Mouse (Mus musculus): ENCODE data around the gene Rai1. TPM values are rescaled to one million over a fixed set of nuclear protein-coding genes. Genes with fewer than 3 reads are reported as not detected.

Rai1 gene
- total and polyA plus RNA-seq, 3 experiments = 26.3 to 101 (median 56.7) TPM

GRCm38 (mm10) chr11:60161146-60161874 lies 56.5 kb downstream of the Rai1 start:
- Histone ChIP-seq H3K27me3 (ENCODE audit: control insufficient read depth in 1 of 2, insufficient read depth in 2 of 2, low read length in 2 of 2) (no peaks in the 10 kb centered on the region), H3K79me2 (ENCODE audit: control insufficient read depth, insufficient read depth, low read length, poor library complexity) (peaks cover 2% of the 10 kb centered on the region; the same call in 1 of the 2 replicates), H3K9ac (ENCODE audit: control insufficient read depth, low read depth, low read length, poor library complexity, severe bottlenecking) (no peak overlapping the region), H3K4me1 (ENCODE audit: control insufficient read depth in 1 of 2, insufficient read depth in 2 of 2, low read length in 2 of 2) (no peaks in the 10 kb centered on the region), H3K36me3 (ENCODE audit: control insufficient read depth in 1 of 2, insufficient read depth in 2 of 2, low read length in 2 of 2) (peaks cover 0 to 9% of the 10 kb centered on the region in 2 experiments; a peak in 2 of 4 replicates), H3K9me3 (replicated peaks; ENCODE audit: insufficient read depth, low read length) (no peaks in the 10 kb centered on the region), H3K4me3 (ENCODE audit: control insufficient read depth in 1 of 2, insufficient read depth in 1 of 2, low read depth in 2 of 2, low read length in 2 of 2) (no peak overlapping the region), H3K27ac (ENCODE audit: control insufficient read depth, low read depth, low read length) (no peak overlapping the region)
- no peak for DNase-seq (ENCODE audit: low read depth, low spot score)
- no peak for TF ChIP-seq UBTF (IDR thresholded peaks at IDR 0.05; ENCODE audit: borderline replicate concordance, insufficient read depth, low read depth, low read length)
- TF ChIP-seq ZC3H11A (IDR thresholded peaks at IDR 0.05; ENCODE audit: low read depth, low read length) = no peak
- no peak for TF ChIP-seq CHD2 (IDR thresholded peaks at IDR 0.05; ENCODE audit: low read length)
- 0 out of 2 replicates have a peak, but pooled peaks have one; percentile 28 for TF ChIP-seq POLR2AphosphoS2 (IDR thresholded peaks at IDR 0.05; ENCODE audit: low read length)
- TF ChIP-seq CHD1 (IDR thresholded peaks at IDR 0.05; ENCODE audit: low read depth, low read length) = no peak
- no peak for TF ChIP-seq ELF1 (IDR thresholded peaks at IDR 0.05; ENCODE audit: low read depth, low read length)
- TF ChIP-seq POLR2AphosphoS5 (IDR thresholded peaks at IDR 0.05; ENCODE audit: borderline replicate concordance, low read depth, low read length) = no peak
- no peak for TF ChIP-seq GATA1 (IDR thresholded peaks at IDR 0.05; ENCODE audit: low read depth, low read length)

DNA sequence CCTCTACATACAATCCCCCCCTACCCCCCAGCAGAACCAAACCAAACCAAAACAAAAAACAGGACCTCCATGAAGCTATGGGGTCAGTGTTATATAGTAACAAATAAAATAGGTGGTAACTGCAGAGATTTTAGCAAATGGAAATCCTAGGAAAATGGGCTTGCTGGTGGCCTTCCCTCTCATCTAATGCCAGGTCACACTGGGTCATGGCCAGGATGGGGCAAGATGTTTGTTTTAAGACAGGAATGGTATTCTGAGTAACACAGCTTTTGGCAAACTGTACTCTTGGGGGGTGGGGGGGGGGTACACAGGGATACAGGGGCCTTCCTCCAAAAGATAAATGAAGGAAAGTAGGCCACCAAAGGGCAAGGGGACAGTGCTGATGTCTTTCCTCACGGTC lies 57.7 kb downstream of the Rai1 start:
- Histone ChIP-seq H3K36me3 (ENCODE audit: control insufficient read depth in 1 of 2, insufficient read depth in 2 of 2, low read length in 2 of 2) (peaks cover 0 to 8% of the 10 kb centered on the region in 2 experiments; a peak in 2 of 4 replicates), H3K4me1 (ENCODE audit: control insufficient read depth in 1 of 2, insufficient read depth in 2 of 2, low read length in 2 of 2) (no peaks in the 10 kb centered on the region), H3K27me3 (ENCODE audit: control insufficient read depth in 1 of 2, insufficient read depth in 2 of 2, low read length in 2 of 2) (no peaks in the 10 kb centered on the region), H3K4me3 (ENCODE audit: control insufficient read depth in 1 of 2, insufficient read depth in 1 of 2, low read depth in 2 of 2, low read length in 2 of 2) (no peak overlapping the region), H3K27ac (ENCODE audit: control insufficient read depth, low read depth, low read length) (no peak overlapping the region), H3K9me3 (replicated peaks; ENCODE audit: insufficient read depth, low read length) (no peaks in the 10 kb centered on the region), H3K9ac (ENCODE audit: control insufficient read depth, low read depth, low read length, poor library complexity, severe bottlenecking) (no peak overlapping the region), H3K79me2 (ENCODE audit: control insufficient read depth, insufficient read depth, low read length, poor library complexity) (peaks cover 2% of the 10 kb centered on the region; the same call in 1 of the 2 replicates)
- DNase-seq (ENCODE audit: low read depth, low spot score) = no peak
- TF ChIP-seq E2F4 (IDR thresholded peaks at IDR 0.05; ENCODE audit: borderline replicate concordance, low read depth, low read length) (no peak), POLR2AphosphoS2 (IDR thresholded peaks at IDR 0.05; ENCODE audit: low read length) (no peak)

DNA sequence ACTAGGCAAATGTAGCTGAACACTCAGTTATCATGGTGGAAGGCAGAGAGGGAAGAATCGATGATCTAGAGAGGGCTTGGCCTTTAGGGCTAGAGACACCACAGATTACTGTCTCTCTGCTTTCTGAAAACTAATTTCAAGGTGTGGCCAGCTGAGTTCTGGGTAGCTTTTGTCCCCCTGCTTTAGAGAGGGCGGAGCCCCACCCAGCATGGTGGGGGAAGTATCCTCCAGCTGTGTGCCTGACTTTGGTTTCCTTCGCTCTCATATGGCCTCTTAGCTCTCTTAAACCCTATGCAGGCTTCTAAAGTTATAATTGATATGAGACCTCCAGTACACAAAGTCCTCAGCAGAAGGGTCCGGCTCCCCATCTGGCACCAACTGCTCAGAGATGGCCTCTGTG lies 58.5 kb downstream of the Rai1 start:
- Histone ChIP-seq H3K4me1 (ENCODE audit: control insufficient read depth in 1 of 2, insufficient read depth in 2 of 2, low read length in 2 of 2) (no peaks in the 10 kb centered on the region), H3K9ac (ENCODE audit: control insufficient read depth, low read depth, low read length, poor library complexity, severe bottlenecking) (no peak overlapping the region), H3K27ac (ENCODE audit: control insufficient read depth, low read depth, low read length) (no peak overlapping the region), H3K9me3 (replicated peaks; ENCODE audit: insufficient read depth, low read length) (no peaks in the 10 kb centered on the region), H3K79me2 (ENCODE audit: control insufficient read depth, insufficient read depth, low read length, poor library complexity) (peaks cover 2% of the 10 kb centered on the region; the same call in 1 of the 2 replicates), H3K4me3 (ENCODE audit: control insufficient read depth in 1 of 2, insufficient read depth in 1 of 2, low read depth in 2 of 2, low read length in 2 of 2) (no peak overlapping the region), H3K27me3 (ENCODE audit: control insufficient read depth in 1 of 2, insufficient read depth in 2 of 2, low read length in 2 of 2) (no peaks in the 10 kb centered on the region), H3K36me3 (ENCODE audit: control insufficient read depth in 1 of 2, insufficient read depth in 2 of 2, low read length in 2 of 2) (peaks cover 0 to 7% of the 10 kb centered on the region in 2 experiments; a peak in 2 of 4 replicates)
- DNase-seq (ENCODE audit: low read depth, low spot score) = no peak
- TF ChIP-seq MYB (IDR thresholded peaks at IDR 0.05; ENCODE audit: low read depth, low read length) = no peak
- no peak for TF ChIP-seq HCFC1 (IDR thresholded peaks at IDR 0.05; ENCODE audit: low read depth, low read length)
- no peak for TF ChIP-seq POLR2A (IDR thresholded peaks at IDR 0.05; ENCODE audit: control insufficient read depth in 1 of 2, insufficient read depth in 1 of 2, low read depth in 1 of 2, low read length in 2 of 2, poor library complexity in 1 of 2)
- TF ChIP-seq USF2 (IDR thresholded peaks at IDR 0.05; ENCODE audit: borderline replicate concordance in 1 of 2, insufficient read depth in 1 of 2, low read depth in 1 of 2, low read length in 2 of 2) = no peak
- TF ChIP-seq BHLHE40 (IDR thresholded peaks at IDR 0.05; ENCODE audit: borderline replicate concordance, low read depth, low read length) = no peak
- no peak for TF ChIP-seq MXI1 (IDR thresholded peaks at IDR 0.05; ENCODE audit: low read depth, low read length)
- no peak for TF ChIP-seq ZMIZ1 (IDR thresholded peaks at IDR 0.05; ENCODE audit: low read depth, low read length)
- TF ChIP-seq POLR2AphosphoS5 (IDR thresholded peaks at IDR 0.05; ENCODE audit: borderline replicate concordance, low read depth, low read length) = no peak
- TF ChIP-seq ZC3H11A (IDR thresholded peaks at IDR 0.05; ENCODE audit: low read depth, low read length) = no peak
- TF ChIP-seq ZKSCAN1 (IDR thresholded peaks at IDR 0.05; ENCODE audit: low read depth, low read length) = no peak
- TF ChIP-seq MEF2A (IDR thresholded peaks at IDR 0.05; ENCODE audit: extremely low read depth, insufficient replicate concordance, low read depth, low read length, poor library complexity, severe bottlenecking) = no peak
- TF ChIP-seq NELFE (IDR thresholded peaks at IDR 0.05; ENCODE audit: low read depth, low read length) = no peak
- TF ChIP-seq CTCF (IDR thresholded peaks at IDR 0.05 in 2 of 3, conservative IDR thresholded peaks at IDR 0.05 in 1 of 3; ENCODE audit: control insufficient read depth in 1 of 3, insufficient read depth in 1 of 3, low read depth in 2 of 3, low read length in 3 of 3, poor library complexity in 1 of 3, severe bottlenecking in 1 of 3) = no peak
- TF ChIP-seq RCOR1 (IDR thresholded peaks at IDR 0.05; ENCODE audit: low read depth, low read length) = no peak
- TF ChIP-seq SIN3A (IDR thresholded peaks at IDR 0.05; ENCODE audit: low read length) = no peak
- no peak for TF ChIP-seq CHD2 (IDR thresholded peaks at IDR 0.05; ENCODE audit: low read length)
- no peak for TF ChIP-seq USF1 (IDR thresholded peaks at IDR 0.05; ENCODE audit: low read depth, low read length)
- no peak for TF ChIP-seq POLR2AphosphoS2 (IDR thresholded peaks at IDR 0.05; ENCODE audit: low read length)
- no peak for TF ChIP-seq GATA1 (IDR thresholded peaks at IDR 0.05; ENCODE audit: low read depth, low read length)

Measured in MEL (cell line).